Mouse (Mus musculus) MEL (cell line): ENCODE results near the gene Cldn9.

Experiments used
- BHLHE40 ChIP-seq: IDR thresholded peaks from 2 replicates; pipeline ENCODE4 v1.6.1; 2012; ENCODE audit warnings: low read depth, mild to moderate bottlenecking, inconsistent platforms, low read length, improper control_type of control experiment, borderline replicate concordance
- MAFK ChIP-seq: IDR thresholded peaks from 2 replicates; pipeline ENCODE4 v1.6.1; 2011; ENCODE audit warnings: low read depth, mild to moderate bottlenecking, low read length, improper control_type of control experiment, borderline replicate concordance
- NRF1 ChIP-seq: IDR thresholded peaks from 2 replicates; pipeline ENCODE4 v1.6.1; 2014; ENCODE audit warnings: low read depth, mild to moderate bottlenecking, inconsistent platforms, low read length, improper control_type of control experiment, moderate library complexity; ENCODE audit not compliant: poor library complexity, insufficient read depth, severe bottlenecking
- POLR2A ChIP-seq, 2 experiments: IDR thresholded peaks; 2 replicates each; pipeline ENCODE4 v1.6.1; 2011 to 2012; ENCODE audit warnings: low read length in 2 of 2, mild to moderate bottlenecking in 2 of 2, control low read depth in 1 of 2, improper control_type of control experiment in 1 of 2, low read depth in 1 of 2, moderate library complexity in 1 of 2; ENCODE audit not compliant: control insufficient read depth in 1 of 2, insufficient read depth in 1 of 2, poor library complexity in 1 of 2
- TCF12 ChIP-seq: IDR thresholded peaks from 2 replicates; pipeline ENCODE4 v1.6.1; 2014; ENCODE audit warnings: low read depth, mild to moderate bottlenecking, inconsistent platforms, low read length, improper control_type of control experiment, moderate library complexity

DNA sequence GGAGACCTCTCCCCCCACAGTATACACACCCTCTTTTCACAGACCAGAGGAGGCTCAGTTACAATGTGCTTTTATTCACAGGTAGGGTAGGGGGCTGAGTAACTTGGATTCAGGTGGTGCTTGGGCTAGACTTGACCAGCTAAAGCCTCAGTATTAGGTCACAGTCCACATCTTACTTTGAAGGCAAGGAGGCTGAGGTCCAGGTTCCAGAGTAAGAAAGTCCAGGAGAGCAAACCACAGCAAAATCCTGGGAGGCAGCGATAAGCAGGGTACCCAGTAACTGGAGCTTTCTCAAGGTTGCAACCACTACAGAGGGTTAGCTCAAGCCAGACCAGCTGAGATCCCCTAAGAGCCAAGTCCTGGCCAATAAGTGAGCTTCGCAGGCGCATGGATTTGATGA is 1.3 kb downstream of the Cldn9 start:
- TF ChIP-seq BHLHE40, result no peak
- no peak for TF ChIP-seq NRF1
- TF ChIP-seq POLR2A (IDR thresholded peaks at IDR 0.05; ENCODE audit: control insufficient read depth in 1 of 2, insufficient read depth in 1 of 2, low read depth in 1 of 2, low read length in 2 of 2, poor library complexity in 1 of 2), result no peak
- no peak for TF ChIP-seq TCF12
- TF ChIP-seq MAFK, result no peak
